Mouse (Mus musculus): ENCODE results near the gene Dok5.

Gene Dok5

DNA sequence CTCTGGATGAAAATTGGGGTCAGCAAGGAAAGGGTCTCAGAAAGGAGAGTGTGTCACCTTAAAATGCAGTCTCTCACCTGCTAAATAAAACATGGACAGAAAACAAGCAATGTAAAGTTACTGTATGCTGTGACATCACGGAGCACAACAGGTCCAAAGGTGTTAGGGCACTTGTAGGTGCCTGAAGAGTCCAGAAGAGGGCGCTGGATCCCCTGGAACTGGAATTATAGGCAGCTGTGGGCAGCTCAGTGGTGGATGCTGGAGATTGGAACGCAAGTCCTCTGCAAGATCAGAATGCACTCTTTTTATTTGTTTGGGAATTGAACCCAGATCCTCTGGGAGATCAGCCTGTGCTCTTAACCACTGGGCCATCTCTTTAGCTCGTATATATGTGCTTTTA lies 129.0 kb downstream of the Dok5 start:
- DNase-seq (ENCODE audit: low read depth) = no peak

DNA sequence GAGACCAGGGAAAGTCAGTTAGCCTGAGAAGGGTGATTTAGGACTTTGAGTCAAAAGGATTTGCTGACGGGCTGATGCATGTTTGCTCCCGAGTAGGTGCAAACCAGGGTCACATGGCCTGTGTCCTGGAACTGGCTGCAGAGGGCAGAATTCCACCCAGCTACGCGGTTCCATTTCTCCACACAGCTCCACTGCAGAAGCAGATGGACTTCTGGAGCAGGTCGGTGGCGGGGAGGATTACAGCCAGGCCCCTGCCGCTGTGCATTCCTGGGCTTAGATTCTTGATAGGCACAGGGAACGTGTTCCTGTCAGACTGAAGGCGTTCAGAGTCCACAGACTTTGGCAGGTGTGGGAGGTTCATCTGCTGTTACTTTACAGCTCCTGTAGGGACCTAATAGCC lies 131.2 kb downstream of the Dok5 start:
- DNase-seq (ENCODE audit: low read depth) = no peak

DNA sequence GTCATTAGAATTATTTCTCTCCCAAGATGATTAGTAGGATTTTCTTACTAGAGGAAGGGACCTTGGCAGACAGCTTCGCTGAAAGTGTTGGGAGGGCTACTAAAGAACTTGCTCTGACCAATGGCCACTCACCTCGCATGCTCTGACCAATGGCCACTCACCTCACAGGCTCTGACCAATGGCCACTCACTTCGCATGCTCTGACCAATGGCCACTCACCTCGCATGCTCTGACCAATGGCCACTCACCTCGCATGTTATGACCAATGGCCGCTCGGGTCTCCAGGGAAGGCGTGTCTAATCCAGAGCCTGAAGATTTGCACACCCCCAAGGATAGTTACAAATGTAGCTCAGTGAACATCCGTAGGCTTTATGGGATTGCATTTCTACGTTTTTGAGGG lies 131.6 kb downstream of the Dok5 start:
- no peak for DNase-seq (ENCODE audit: low read depth)

DNA sequence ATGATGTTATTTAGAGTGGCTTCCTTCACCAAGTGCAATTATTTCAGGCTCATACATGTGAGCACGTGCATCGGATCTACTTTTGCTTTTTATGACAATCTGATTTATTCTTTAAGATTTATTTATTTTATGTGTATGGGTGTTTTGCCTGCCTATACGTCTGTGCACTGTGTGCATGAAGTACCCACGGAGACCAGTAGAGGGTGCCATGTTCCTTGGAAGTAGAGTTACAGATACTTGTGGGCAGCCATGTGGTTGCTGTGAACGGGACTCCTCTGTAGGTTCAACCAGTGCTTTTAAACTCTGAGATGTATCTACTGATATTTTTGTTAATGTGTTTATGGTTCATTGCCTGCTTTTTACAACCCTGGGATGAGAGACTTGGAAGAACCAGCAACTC lies 132.4 kb downstream of the Dok5 start:
- no peak for DNase-seq (ENCODE audit: low read depth)

DNA sequence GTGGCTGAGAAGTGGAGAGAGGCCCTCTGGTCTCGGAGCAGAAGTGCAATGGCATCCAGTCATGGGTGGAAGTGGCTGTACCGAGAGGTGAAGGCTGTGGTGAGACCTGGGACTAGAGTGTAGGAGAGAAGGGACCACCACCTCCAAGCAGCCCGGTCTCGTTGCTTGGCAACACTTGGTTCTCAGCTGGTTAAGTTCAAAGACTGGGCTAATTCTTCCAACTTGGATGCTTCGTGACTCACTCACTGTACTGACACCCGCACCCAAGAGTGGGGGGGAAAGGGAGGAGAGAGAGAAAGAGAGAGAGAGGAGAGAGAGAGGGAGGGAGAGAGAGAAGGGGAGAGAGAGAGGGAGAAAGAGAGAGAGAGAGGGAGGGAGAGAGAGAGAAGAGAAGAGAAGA lies 133.2 kb downstream of the Dok5 start:
- DNase-seq (ENCODE audit: low read depth) = no peak

DNA sequence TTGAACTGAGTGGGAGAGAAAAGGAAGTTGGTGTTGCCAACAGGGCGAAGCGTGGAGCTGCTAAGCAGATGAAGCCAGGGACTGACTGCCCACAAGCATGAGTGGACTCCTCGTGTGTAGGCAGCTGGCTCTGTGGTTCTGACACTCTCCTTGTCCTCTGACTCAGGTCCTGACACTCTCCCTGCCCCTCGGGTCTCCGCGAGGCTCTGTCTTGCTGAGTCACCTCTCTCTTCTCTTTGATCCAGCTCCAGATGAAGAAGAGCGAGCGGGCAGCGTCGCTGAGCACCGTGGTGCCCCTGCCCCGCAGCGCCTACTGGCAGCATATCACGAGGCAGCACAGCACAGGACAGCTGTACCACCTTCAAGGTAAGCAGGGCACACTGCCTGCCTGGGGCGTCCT lies 139.0 kb downstream of the Dok5 start:
- DNase-seq (ENCODE audit: low read depth) = no peak

DNA sequence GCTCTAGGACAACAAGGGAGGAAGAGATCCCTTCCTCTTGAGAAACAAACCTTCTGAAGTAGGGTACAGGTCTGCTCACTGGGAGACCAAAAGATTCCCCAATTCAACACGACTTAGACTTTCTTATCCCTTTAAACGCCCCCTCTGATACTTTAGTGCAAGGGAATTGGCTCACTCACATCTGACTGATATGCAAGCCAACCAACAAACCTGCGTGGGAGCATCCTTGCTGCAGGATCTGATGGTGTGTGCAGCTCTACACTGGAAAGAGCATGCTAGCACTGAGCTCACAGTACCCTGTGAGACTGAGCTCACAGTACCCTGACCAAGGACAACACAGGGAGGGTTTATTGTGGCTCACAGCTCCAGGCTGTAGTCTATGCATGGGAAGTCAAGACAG lies 139.9 kb downstream of the Dok5 start:
- DNase-seq (ENCODE audit: low read depth) = no peak

DNA sequence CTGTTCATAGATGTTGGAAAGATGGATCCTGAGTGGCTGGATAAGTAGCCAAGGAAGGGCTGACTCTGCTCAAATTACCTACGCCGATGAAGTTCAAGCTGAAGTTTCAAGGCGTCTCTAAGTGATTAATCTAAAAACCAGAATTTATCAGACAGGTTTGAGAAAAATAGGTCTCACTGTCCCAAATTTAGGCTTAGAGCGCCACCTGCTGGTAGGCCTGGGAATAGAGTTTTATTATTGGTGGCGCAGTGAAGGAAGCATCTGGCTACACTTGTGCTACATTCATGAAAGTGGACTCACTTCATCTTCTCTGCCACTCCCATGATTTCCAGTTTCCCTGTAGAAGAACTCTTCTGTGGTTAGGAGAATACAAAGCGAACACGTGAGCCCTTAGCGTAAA lies 141.8 kb downstream of the Dok5 start:
- DNase-seq (ENCODE audit: low read depth) = peak; percentile 64

DNA sequence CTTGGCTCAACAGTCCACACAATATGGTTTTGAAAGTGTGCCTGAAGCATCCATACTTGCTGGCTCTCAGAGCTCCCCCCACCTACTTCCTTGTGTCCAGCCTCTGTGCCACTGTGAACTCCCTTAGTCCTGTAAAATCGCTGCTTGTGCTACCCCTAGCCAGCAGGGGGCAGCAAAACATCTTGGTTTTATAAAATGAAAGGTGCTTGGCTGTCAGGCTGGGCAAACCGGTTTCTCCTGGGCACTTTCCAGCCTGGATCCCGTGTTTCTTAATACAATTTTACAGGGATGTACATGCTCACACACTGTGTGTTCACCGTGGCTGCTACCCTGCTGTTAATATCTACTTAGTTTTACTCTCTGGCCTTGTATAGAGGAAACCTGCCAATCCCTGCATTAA lies 145.9 kb downstream of the Dok5 start:
- peak; percentile 67 for DNase-seq (ENCODE audit: low read depth)

DNA sequence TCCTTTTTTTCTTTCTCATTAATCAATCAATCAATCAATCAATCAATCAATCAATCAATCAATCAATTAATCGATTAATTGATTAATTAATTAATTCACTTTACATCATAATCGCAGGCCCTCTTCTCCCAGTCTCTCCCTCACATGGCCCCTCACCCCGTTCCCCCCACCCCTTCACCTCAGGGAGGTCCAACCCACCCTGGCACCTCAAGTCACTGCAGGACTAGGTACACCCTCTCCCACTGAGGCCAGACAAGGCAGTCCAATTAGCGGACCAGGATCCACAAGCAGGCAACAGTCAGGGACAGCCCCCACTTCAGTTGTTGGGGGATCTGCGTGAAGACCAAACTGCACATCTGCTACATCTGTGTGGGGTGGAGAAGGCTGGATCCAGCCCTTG lies 146.3 kb downstream of the Dok5 start:
- DNase-seq (ENCODE audit: low read depth) = no peak

DNA sequence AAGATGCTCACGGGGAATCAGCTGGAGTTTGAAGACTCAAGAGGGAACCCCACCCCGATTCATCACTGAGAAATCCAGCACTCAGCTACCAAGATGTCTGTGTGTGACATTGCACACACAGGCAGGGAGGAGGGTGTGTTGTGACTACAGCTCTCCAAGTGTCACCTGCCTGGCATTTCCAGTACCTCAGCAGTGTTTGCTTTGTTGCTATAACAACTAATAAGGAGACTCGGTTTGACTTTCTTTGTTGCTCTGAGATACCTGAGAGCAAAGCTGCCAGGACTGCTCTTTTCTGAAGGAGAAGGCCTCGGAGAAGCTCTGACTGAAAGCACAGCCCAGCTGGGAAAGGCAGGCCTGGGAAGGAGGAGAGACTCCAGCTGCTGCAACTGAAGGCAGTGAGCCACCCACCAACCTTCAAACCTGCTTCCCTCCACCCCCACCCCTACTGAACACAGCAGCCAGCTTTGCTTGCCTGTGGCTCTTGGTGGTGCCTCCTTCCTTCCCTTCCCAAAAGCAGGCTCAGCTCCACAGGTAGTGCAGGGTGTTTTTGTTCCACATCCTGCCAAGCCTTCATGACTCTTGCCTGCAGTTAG lies 152.7 kb downstream of the Dok5 start:
- no peak for DNase-seq (ENCODE audit: low read depth)

DNA sequence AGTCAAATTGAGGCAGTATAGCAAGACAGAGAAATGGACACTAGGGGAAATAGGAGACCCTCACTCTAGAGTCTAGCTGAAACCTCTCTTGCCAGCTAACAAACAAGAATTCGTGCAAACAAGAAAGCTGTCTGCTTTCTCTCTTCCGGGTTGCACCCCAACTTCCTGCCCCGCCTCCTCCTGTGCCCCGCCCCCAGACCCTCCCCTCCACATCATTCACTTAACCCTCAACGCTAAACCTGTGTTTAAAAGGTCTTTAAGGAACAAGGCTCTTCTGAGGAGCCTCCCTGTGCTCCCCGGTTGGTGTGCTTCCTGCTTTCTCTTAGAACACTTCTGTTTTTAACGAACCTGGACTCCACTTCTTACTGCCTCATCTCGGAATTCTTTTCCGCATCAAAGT lies 156.4 kb downstream of the Dok5 start:
- no peak for DNase-seq (ENCODE audit: low read depth)

DNA sequence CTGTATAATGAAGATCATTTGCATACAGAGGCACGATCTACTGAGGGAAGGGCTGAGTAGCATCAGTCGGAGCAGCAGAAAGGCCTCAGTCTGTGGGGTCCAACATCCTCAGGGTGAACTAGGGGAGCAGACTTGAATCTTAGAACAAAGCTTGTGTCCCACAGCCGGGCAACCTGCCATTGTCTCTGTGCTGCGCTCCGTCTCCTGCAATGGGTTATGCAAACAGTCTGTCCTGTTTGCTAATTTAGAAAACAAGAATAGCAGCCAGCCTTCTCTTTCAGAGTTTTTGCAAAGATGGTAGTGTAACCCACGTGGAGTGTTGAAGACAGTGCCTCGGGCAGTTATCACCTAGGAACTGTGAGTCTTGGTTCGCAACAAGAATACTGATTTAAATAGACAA lies 163.5 kb downstream of the Dok5 start:
- DNase-seq (ENCODE audit: low read depth) = no peak

DNA sequence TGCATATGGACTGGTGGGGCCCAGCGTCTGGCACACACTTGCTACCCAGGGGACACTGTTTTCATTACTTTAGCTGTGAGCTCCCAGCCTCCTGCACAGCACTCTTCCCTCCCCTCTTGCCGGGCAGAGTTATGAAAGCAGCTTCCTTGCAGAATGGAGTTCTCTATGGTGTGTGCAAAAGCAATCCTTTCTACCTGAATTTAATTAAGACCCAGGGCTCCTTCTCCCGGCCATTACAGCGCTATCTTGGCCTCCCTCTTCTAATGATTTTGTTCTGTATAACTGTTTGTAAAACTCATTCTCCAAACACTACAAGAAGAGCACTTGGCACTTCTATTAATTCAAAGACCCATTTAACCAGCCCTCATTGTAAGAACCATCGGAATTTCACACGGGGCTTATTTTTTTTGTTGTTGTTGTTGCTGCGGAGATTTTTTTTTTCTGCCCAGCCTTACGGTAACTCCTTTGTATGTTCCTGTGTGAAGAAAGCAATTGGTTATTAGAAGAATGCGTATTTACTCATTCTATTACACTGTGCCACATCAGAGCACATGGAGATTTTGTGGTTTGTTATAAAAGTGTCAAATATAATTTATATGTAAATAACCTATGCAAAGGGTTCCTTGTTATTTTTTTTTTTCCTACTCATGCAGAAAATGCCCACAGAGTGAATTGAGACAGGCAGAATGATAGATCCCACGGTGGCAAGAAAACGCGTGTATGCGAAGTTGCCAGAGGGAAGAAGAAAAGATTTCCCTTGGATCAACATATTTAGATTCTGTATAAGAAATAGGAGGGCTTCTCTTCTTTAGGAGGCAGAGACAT lies 170.8 kb downstream of the Dok5 start:
- DNase-seq (ENCODE audit: low read depth) = no peak

DNA sequence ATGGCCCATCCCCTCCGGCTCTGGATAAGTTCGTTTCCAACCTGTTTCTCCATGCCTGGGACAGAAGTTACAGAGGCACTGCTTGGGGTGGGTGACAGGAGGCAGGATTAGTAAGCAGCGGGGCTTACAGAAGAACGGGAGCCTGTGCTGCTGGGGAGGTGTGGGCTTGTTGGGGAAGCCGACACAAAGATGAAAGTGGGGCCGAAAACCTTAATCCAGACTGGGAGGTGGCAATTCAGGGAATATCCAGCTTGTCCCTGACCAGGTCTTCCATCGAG lies 171.4 kb downstream of the Dok5 start:
- no peak for DNase-seq (ENCODE audit: low read depth)

DNA sequence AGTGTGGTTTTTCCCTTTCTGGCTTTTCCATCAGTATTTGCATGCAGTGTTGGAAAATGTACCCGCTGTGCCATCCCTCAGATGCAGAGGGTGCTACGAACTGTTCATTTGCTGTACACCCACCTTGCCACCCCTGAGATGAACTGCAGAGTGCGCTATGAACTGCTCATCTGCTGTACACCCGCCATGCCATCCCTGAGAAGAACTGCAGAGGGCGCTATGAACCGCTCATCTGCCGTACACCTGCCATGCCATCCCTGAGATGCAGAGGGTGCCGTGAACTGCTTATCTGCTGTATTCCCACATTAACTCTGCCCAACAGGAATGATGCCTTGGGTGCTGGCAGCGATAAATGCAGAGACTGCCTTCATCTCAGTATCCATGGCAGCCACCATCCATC lies 171.8 kb downstream of the Dok5 start:
- no peak for DNase-seq (ENCODE audit: low read depth)

DNA sequence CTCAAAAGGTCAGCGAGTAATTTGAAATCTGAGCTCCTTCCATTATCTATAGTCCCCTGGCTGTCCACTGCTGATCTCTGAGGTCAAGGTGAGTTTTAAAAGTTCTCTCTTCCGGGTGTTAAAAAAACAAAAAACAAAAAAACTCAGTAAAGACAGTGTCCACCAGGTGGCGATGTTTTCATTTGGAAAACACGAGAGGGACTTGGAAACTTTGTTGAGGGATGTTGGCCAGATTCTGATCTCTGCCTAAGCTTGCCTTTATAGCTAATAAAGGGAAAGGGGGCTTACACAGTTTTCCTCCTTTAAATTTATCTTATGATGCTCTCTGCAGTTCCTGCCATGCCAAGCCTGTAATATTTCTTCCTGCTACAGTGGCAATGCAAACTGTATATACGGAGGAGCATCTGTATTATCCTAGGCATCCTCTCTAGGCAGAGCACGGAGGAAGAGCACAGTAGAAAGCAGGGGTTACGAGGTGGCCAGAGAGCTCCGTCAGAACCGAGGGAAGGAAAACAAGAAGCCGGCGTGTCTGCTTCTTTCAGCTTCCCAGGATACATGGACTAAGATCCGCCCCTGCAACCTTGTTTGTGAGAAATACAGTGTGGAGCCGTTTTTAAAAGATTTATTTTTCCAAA lies 181.1 kb downstream of the Dok5 start:
- peak; percentile 11 for DNase-seq (ENCODE audit: low read depth)

DNA sequence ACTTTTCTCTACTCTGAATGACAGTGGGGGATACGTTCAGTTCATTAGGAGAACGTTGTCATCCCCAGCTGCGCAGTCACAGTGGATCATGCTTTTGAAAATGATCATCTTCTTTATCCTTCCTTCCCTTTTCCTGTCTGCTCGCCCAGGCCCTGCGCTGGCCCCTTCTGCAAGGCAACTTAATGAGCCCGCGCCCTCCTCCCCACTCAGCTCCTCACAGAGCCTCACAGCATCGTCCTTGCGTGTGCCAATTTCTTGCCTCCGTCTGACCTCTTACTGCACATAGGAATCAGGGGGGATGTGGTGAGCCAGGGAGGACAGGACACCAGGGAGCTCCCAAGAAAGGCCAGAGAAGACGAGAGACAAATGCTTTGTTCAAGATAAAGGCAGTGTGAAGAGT lies 182.3 kb downstream of the Dok5 start:
- DNase-seq (ENCODE audit: low read depth) = no peak

DNA sequence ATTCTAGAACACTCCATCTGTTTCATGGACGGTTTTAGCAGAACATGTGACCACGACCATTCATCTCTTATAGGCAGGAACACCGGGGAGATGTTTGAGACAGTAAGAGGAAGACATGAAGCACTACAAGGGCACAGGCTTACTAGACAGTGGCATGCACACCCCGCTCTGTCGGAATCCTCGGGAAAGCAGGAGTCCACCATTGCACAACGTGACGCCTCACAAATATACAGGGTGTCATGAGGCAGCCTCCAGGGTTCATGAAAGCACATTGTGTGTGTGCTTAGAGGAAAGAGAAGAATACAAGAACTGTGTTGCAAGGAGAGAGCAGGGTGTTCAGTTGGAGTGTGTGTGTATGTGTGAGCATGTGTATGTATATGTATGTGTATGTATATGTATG lies 184.0 kb downstream of the Dok5 start:
- no peak for DNase-seq (ENCODE audit: low read depth)

DNA sequence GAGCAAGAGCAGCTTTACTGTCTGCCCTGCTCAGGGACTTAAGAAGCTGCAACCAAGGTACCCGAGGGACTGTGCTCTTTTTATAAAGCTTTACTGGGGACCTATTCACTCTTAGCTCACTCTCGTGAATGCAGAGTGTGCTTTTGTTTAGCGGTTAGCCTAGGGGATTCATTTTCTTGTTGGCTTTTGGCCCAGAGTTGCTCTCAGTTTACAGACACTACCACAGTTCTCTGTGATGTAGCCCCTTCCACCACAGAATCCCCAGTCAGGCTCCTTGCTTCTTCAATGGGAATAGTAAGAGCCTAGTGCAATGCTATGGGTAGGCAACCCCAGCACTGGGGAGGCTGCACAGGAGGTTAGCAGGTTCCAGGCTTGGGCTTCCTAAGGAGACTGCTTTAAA lies 190.7 kb downstream of the Dok5 start:
- DNase-seq (ENCODE audit: low read depth) = no peak

DNA sequence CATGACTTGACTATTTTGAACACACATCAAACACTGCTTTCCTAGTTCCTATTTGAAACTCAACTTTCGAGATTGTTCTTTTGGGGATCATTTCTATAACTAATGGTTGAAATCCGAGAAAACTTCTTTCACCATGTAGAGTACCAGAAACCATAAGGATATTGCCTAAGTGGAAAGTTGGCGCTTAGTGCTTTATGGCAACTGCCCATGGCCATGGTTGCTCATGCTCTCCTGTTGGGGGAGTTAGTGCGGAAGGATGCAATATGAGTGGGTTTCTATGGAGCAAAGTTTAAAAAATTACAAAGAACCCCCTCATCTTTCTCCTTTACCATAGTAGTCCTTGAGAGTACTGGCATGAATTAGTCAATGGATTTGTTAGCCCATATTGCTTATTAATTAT lies 192.5 kb downstream of the Dok5 start:
- DNase-seq (ENCODE audit: low read depth) = no peak

DNA sequence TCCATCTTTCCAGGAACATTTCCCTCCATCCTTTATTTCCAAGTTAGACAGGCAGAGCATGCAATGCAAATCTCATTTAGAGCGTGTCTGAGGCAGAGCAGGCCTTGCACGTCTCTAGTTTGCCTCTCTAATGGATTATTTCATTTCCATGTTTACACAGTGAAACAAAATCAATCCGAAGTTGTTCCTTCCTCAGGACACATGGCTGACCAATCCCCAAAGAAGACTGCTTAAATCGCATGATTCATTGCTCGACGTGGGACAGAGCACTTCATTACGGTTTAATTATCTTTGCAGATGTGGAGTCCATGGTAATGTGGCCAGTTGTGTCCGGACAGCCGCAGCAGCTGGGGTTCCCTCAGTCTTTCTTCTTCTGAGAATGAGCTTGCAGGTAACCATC lies 194.6 kb downstream of the Dok5 start:
- DNase-seq (ENCODE audit: low read depth) = no peak
